Mouse (Mus musculus) cortical plate, adult 2 months (tissue): ENCODE measurements at regions not wholly inside any gene's neighbourhood (a gene's known extent, or its start where the extent isn't known, plus 50 kb on each side); places are given as distances from the start of the nearest gene placed in this dataset.

Experiments
- CTCF ChIP-seq: fragments of 200-500 bp; IDR thresholded peaks from 2 replicates; pipeline ENCODE4 v1.5.1; 2011; ENCODE audit warnings: mild to moderate bottlenecking, control low read depth, low read length; ENCODE audit not compliant: insufficient read depth; ENCODE audit errors: extremely low read depth
- POLR2A ChIP-seq: fragments of 200-500 bp; IDR thresholded peaks from 2 replicates; pipeline ENCODE4 v1.6.1; 2011; ENCODE audit warnings: mild to moderate bottlenecking, low read length, control low read depth; ENCODE audit not compliant: insufficient read depth; ENCODE audit errors: extremely low read depth

DNA sequence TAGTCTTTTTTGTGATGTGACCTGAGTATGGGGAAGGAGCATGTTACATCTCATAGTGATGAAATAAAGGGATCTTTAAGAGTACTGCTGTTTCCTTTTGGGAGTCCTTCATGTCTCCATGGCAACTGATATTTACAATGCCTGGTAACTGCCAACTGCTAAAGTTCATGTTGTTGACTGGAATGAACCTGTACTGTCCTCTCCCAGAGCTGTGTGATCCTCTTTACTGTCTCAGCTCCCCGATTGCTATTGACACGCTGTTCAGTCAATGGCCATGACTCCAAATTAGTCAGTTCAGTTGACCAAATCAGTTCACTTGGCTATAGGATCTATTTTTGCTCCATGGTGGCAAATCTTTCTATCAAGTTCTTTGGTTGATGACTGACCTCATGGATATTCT lies 167.8 kb upstream of the H2al1a start:
- TF ChIP-seq POLR2A (no peak), CTCF (no peak)
